Mouse (Mus musculus) skeletal muscle tissue, postnatal 0 days (tissue): ENCODE data around the gene Uchl1. TPM values are rescaled to one million over a fixed set of nuclear protein-coding genes. Genes with fewer than 3 reads are reported as not detected.

ENCODE experiments used
- polyA plus RNA-seq: library from polyadenylated mRNA; unstranded; fragments of >200 nt; fragmentation: Nextera tagmentation; extraction: Ambion mirVana; gene quantifications from 2 replicates; pipeline ENCODE4 v1.2.1, GENCODE M21; 2015

The Uchl1 gene
- polyA plus RNA-seq = 20.4 and 35.7 TPM in 2 replicates

GRCm38 (mm10) chr5:66675983-66676382, at the start of gene Uchl1:
Uchl1 (plus strand) TSS chr5:66676091.

Other genes with a start within 250 kb of the Uchl1 start
- gene Apbb2, start 57.3 kb upstream of the Uchl1 start, polyA plus RNA-seq = 21.8 and 23.1 TPM in 2 replicates
- 97.0 and 107 TPM in 2 replicates for gene Limch1, start 69.7 kb downstream of the Uchl1 start, polyA plus RNA-seq